Mouse (Mus musculus) left cerebral cortex, adult 8-10 months (tissue): Measurements from ENCODE around the gene Zbtb34. TPM values are rescaled to one million over a fixed set of nuclear protein-coding genes. Genes with fewer than 3 reads are reported as not detected.

Experiments
- microRNA-seq, 2 experiments: library from miRNA; unstranded; fragments of <30 nt; microRNA quantifications; one replicate each; pipeline ENCODE4 v1.2.0; 2022
- total RNA-seq, 4 experiments: library from RNA; stranded (reverse); gene quantifications; 2 replicates each; pipeline ENCODE4 v1.2.4; 2022

Gene Zbtb34
- total RNA-seq, 4 experiments from 2014 or later = 22.7 to 30.4 (median 24.4) TPM

Small RNA genes within 50 kb of the gene (microRNA-seq; reads per million reads assigned to microRNA genes)
- 0 reads per million in 2 experiments for gene Gm25998

Other genes with a start within 250 kb of the Zbtb34 start
- gene Angptl2, start 215.3 kb downstream of the Zbtb34 start, total RNA-seq = 1 to 10 TPM; 4.0 to 4.7 (median 4.3) TPM
- gene Ralgps1, start 59.8 kb downstream of the Zbtb34 start, total RNA-seq = 10 to 100 TPM; 59.8 to 68.0 (median 67.1) TPM
- gene Zbtb43, start 37.2 kb upstream of the Zbtb34 start, total RNA-seq = 10 to 100 TPM; 23.9 to 30.4 (median 29.1) TPM
- gene Lmx1b, start 209.2 kb upstream of the Zbtb34 start, total RNA-seq = under 1 TPM; 0.35 to 0.98 (median 0.60) TPM